Mouse (Mus musculus) brain, adult 2 months (tissue): Measurements from ENCODE around the gene Mfge8.

Source experiments
- DNase-seq: peaks from one replicate; pipeline ENCODE4 v3.0.0; 2011; ENCODE audit warnings: low read depth, low spot score

The Mfge8 gene

DNA sequence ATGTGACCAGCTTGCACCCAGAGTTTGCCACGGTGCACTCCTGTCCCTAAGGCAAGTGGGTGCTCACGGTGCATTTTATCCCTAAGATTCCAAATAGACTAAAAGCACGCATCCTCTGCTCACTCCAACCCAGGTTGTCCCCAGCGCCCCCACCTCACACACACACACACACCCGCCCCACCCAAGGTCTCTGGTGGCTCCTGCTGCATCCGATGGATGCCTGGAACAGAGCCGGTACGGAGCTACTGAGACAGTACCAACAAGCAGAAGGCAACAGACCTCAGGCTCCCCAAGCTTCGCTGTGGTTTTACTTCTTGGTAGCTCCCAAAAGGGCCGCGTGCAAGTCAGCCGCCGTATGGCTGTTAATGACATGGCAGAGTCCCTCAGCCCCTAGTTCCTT is 18.5 kb downstream of the Mfge8 start:
- DNase-seq: no peak

DNA sequence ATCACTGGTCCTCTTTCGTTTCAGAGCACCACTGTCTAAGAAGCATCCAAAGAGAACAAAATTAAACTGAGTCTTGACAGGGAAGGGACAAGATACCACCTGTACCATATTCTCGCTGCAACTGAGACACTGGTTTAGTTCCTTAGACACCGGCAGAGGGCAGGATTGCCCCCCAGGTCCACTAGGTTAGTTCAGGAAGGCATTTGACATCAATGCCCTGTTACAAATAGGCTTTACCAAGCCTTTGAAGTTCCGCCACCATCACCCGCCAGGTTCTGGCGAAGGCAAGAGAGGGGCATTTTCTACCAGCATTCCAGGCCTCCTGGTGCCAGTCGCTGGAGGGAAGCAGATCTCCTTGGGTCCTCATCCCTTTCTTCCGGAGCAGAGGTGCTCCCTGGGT is 19.0 kb downstream of the Mfge8 start:
- peak; percentile 16 for DNase-seq

DNA sequence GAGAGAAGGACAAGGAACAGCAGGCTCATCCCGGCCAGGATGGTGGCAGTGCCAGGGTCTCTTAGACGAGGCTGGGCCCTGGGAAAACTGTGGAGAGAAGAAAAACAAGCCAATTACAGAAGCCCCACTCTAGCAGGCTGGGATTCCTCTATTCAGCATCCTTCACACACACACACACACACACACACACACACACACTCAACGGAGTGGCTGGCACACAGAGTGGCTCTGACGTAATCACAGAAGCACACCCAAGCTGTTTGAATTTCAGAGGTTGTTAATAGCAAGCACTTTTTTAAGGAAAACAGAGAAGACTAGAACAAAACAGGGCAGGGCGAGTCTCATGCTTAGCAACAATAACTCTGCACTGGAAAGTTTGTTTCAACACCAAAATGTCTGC is 25.4 kb downstream of the Mfge8 start:
- DNase-seq: peak; percentile 65

DNA sequence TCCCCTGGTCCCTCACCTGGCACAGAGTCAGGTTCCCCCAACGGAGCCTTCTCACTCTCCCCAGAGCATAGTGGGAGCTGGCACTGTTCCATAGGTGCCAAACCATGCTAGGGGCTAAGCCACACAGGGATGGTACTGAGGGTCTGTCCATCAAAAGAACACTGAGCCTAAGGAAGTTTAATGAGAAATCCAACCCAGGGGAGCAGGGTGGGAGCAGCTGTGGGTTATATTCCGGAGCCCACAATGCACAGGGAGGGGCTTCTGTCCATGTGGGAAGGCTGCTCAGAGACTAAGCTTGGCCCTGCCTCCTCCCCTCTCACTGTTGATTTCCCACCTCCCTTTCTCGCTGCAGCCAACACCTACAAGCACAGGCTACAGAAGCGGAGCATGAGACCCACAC is 35.0 kb downstream of the Mfge8 start:
- DNase-seq: no peak

DNA sequence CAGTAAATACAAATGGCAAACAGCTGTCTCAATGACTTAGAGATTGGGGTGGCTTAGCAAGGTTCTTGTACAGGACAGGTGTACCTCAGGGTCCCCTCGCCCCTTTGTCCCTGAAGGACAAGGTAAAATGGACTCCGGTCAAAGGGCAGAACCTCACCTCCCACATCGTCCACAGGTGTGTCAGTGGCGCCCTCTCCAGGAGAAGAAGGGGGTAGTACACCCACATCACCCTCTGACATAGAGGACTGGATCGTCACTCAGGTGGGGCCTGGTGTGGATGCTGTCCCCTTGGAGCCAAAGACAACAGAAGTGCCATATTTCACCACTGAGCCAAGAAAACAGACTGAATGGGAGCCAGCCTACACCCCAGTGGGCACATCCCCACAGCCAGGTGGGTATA is 52.4 kb downstream of the Mfge8 start:
- no peak for DNase-seq

DNA sequence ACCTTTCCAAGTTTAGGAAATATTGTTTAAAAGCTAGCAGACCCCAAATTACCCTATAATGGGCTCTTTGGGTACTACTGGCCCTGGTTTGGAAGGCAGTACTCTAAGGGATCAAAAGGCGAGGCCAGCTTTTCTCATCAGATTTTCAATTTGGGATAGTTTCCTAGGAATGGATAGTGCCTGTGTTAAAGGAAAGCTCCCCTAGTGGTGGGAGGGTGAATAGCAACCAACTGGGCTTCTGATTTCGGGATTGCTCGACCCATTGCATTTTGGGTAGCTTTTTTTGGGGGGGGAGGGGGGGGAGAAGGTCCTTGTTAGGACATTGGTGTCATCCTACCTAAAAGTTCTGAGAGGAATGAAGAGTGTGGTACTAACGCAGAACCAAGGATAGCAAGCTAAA is 59.7 kb downstream of the Mfge8 start:
- no peak for DNase-seq
